In genomic region chr12:3550280-3550679, GRCm38 (mm10) we compare ENCODE assay signal across 9 mouse cellular contexts. TPM values are rescaled to one million over a fixed set of nuclear protein-coding genes. Genes with fewer than 3 reads are reported as not detected.
DNase-seq lines count a peak whose midpoint lies in the region; ATAC-seq and TF ChIP-seq lines count a peak whose summit lies in the region.
"Had no signal": no experiment of that assay in that cellular context is flagged by ENCODE, and none has a peak within 500 bp of the region (broad histone marks: within the 10 kb centered on the region; RNA-seq: fewer than 3 reads in every experiment).

No protein-coding gene starts in this region.

- intact Hi-C loops in gastrocnemius, postnatal 14 days (cut with DNase I; ENCODE audit: low total_unique reads): no loop called here

- no peak overlapping the region for H3K4me2 ChIP-seq in hindbrain, embryonic 11.5 days (replicated peaks; ENCODE audit: low read depth, low read length)
- peak overlapping the region; percentile 21; the same call in 1 of the 2 replicates for H3K4me2 ChIP-seq in midbrain, embryonic 12.5 days (replicated peaks)

- TF ChIP-seq POLR2A in testis, adult 2 months (IDR thresholded peaks at IDR 0.05; ENCODE audit: control insufficient read depth, low read depth, low read length): no peak

- H3K4me3 ChIP-seq in testis, adult 2 months (ENCODE audit: control insufficient read depth, low read depth, low read length): no peak overlapping the region; the same call in 1 of the 2 replicates
- no peak overlapping the region for H3K4me3 ChIP-seq in hindbrain, embryonic 11.5 days (ENCODE audit: low read depth, low read length)
- no peak overlapping the region for H3K4me3 ChIP-seq in midbrain, embryonic 12.5 days
- H3K4me3 ChIP-seq: erythroblast, embryonic 14.5 days had no signal

- H3K27me3 ChIP-seq in testis, adult 2 months (ENCODE audit: control insufficient read depth, insufficient read depth, low read length): no peaks in the 10 kb centered on the region
- no peaks in the 10 kb centered on the region for H3K27me3 ChIP-seq in hindbrain, embryonic 11.5 days (ENCODE audit: control insufficient read depth, insufficient read depth, low read length)
- H3K27me3 ChIP-seq in midbrain, embryonic 12.5 days: peaks cover 9% of the 10 kb centered on the region; the same call in 1 of the 2 replicates

- H3K9ac ChIP-seq in hindbrain, embryonic 11.5 days (ENCODE audit: low read depth, low read length): no peak overlapping the region
- 0 out of 2 replicates have a peak overlapping the region, but pooled peaks have one; percentile 8 for H3K9ac ChIP-seq in midbrain, embryonic 12.5 days (replicated peaks)

- TF ChIP-seq CTCF in testis, adult 2 months (IDR thresholded peaks at IDR 0.05; ENCODE audit: control insufficient read depth, insufficient read depth, insufficient replicate concordance, low read depth, low read length): peak; percentile 53; the same call in 1 of the 2 replicates

- H3K27ac ChIP-seq in testis, adult 2 months (ENCODE audit: control insufficient read depth, insufficient read depth, low read depth, low read length): no peak overlapping the region
- no peak overlapping the region for H3K27ac ChIP-seq in hindbrain, embryonic 11.5 days (ENCODE audit: low read depth, low read length)
- no peak overlapping the region for H3K27ac ChIP-seq in midbrain, embryonic 12.5 days (replicated peaks)

- peaks cover 8% of the 10 kb centered on the region for H3K4me1 ChIP-seq in testis, adult 2 months (ENCODE audit: control insufficient read depth, insufficient read depth, low read length)
- H3K4me1 ChIP-seq in hindbrain, embryonic 11.5 days (replicated peaks; ENCODE audit: control insufficient read depth, insufficient read depth, low read length): no peaks in the 10 kb centered on the region
- H3K4me1 ChIP-seq in midbrain, embryonic 12.5 days: peaks cover 8% of the 10 kb centered on the region

- DNase-seq in gastrocnemius, postnatal 14 days: peak; percentile 21
- DNase-seq in gastrocnemius, postnatal 25 days: no peak
- no peak for DNase-seq in testis, postnatal 14 days (ENCODE audit: low spot score)
- DNase-seq in hindbrain, embryonic 11.5 days (ENCODE audit: low spot score): peak; percentile 65
- no peak for DNase-seq in frontal cortex, postnatal 10 days (ENCODE audit: low spot score in 2 of 2)
- no peak for DNase-seq in c-Kit-positive CD71-positive TER-119-positive erythroid progenitor cells, embryonic 14.5 days (ENCODE audit: low spot score)

- no peaks in the 10 kb centered on the region for H3K36me3 ChIP-seq in testis, adult 2 months (ENCODE audit: control insufficient read depth, insufficient read depth, low read length)
- no peaks in the 10 kb centered on the region for H3K36me3 ChIP-seq in hindbrain, embryonic 11.5 days (ENCODE audit: control insufficient read depth, insufficient read depth, low read length)
- H3K36me3 ChIP-seq in midbrain, embryonic 12.5 days: no peaks in the 10 kb centered on the region

- peak; percentile 61 for ATAC-seq in hindbrain, embryonic 11.5 days (ENCODE audit: low FRiP score)
- ATAC-seq in midbrain, embryonic 12.5 days (ENCODE audit: low FRiP score, low read depth): 0 out of 2 replicates have a peak, but pooled peaks have one; percentile 41

- WGBS in hindbrain, embryonic 11.5 days: 6% methylated on average over 13 of the region's 13 CpGs
- WGBS in midbrain, embryonic 12.5 days: 11% methylated on average over 13 of the region's 13 CpGs

- H3K9me3 ChIP-seq in hindbrain, embryonic 11.5 days (ENCODE audit: control insufficient read depth, low read length): no peaks in the 10 kb centered on the region
- H3K9me3 ChIP-seq in midbrain, embryonic 12.5 days: no peaks in the 10 kb centered on the region

RNA-seq across cellular contexts. Expression of gene Dtnb, which starts 21.9 kb away (rescaled TPM):
- 1 to 10 TPM; 3.2 to 3.4 TPM for total RNA-seq in gastrocnemius, postnatal 14 days (2021)
- total RNA-seq in gastrocnemius, postnatal 25 days (2021): 1 to 10 TPM; 2.0 to 5.4 TPM
- 146 and 174 TPM in 2 replicates for polyA plus RNA-seq in testis, adult 2 months (2012; rRNA removed)
- 36.0 and 37.6 TPM in 2 replicates for polyA plus RNA-seq in hindbrain, embryonic 11.5 days (2014; fragmentation: Nextera tagmentation; extraction: Ambion mirVana)
- polyA plus RNA-seq in midbrain, embryonic 12.5 days (2016; fragmentation: Nextera tagmentation; extraction: Ambion mirVana): 35.3 and 37.6 TPM in 2 replicates

Comparison
In these comparisons a context has a peak if more than half of its experiments do, and no peak if none do; other contexts are left out.
1. DNase-seq: peak in gastrocnemius, postnatal 14 days (single experiment) and hindbrain, embryonic 11.5 days (single experiment); none in gastrocnemius, postnatal 25 days (single experiment), testis, postnatal 14 days (single experiment), frontal cortex, postnatal 10 days (0 of 2) and c-Kit-positive CD71-positive TER-119-positive erythroid progenitor cells, embryonic 14.5 days (single experiment).